Mouse (Mus musculus): Measurements from ENCODE around the gene 2010003K11Rik.

DNA sequence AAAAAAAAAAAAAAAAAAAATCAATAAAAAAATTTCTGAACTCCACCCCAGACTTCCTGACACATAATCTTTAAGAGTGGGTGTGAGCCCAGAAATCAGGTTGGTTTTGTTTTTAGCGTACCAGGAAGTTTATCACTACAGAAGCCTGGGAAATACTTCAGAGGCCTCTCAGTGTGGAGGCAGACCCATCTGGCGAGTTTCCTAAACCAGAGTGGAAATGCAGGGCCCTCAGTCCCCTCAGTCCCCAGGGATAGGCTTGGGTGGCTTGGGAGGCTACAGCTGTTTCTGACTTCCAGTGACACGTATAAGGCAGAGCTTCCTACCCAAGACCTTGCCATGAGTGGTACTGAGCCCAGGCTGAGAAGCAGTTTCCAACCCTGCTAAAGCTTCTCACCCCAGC is 9.4 kb upstream of the 2010003K11Rik start:
- TF ChIP-seq NANOG (IDR thresholded peaks at IDR 0.05; ENCODE audit: borderline replicate concordance, low read length) (no peak), CTCF (conservative IDR thresholded peaks at IDR 0.05; ENCODE audit: low read length) (no peak)

Data from E14TG2a.4 (cell line).